Mouse (Mus musculus) hematopoietic stem cell, adult 5-6 weeks (primary cell): ENCODE data around the gene Ap1g2. TPM values are rescaled to one million over a fixed set of nuclear protein-coding genes. Genes with fewer than 3 reads are reported as not detected.
A peak's percentile ranks its signal among the peaks of the same experiment; 100 is the strongest.

ENCODE experiments used
- ATAC-seq, 2 experiments: fragments of 125-278 bp in 1 of 2; replicated peaks in 1 of 2; 2 replicates each; pipeline ENCODE4 v1.8.0; 2016 to 2017; ENCODE audit warnings: inconsistent platforms in 2 of 2, mild to moderate bottlenecking in 2 of 2, moderate number of reproducible peaks in 2 of 2, low read depth in 1 of 2, moderate TSS enrichment in 1 of 2; ENCODE audit not compliant: low FRiP score in 2 of 2, poor library complexity in 2 of 2, severe bottlenecking in 2 of 2, insufficient read depth in 1 of 2, low TSS enrichment in 1 of 2
- total RNA-seq: library from RNA; stranded (forward); fragments of 172-1452, 232-1000 nt; gene quantifications from 2 replicates; pipeline ENCODE4 v1.2.3, GENCODE M21; 2017

Ap1g2 gene
- 17.2 and 23.9 TPM in 2 replicates for total RNA-seq

GRCm38 (mm10) chr14:55105836-55106809, at the start of gene Ap1g2:
Gene Ap1g2 (minus strand): TSS chr14:55106593.
- ATAC-seq: peak; percentile 79 to 82

- ATAC-seq: no peak
Measured at GRCm38 (mm10) chr14:55152951-55153481, 46.6 kb upstream of the Ap1g2 start.

GRCm38 (mm10) chr14:55152174-55152573, 45.8 kb upstream of the Ap1g2 start:
- ATAC-seq: no peak

- no peak for ATAC-seq
Measured at GRCm38 (mm10) chr14:55150985-55151384, 44.6 kb upstream of the Ap1g2 start.

- ATAC-seq: no peak
Measured at GRCm38 (mm10) chr14:55149041-55149440, 42.6 kb upstream of the Ap1g2 start.

GRCm38 (mm10) chr14:55148363-55148915, 42.0 kb upstream of the Ap1g2 start:
- ATAC-seq: peak in 1 of 2 experiments; percentile 48; a peak in 1 of 4 replicates

- peak; percentile 39 to 52 for ATAC-seq
Measured at GRCm38 (mm10) chr14:55146829-55147401, 40.5 kb upstream of the Ap1g2 start.

- no peak for ATAC-seq
Measured at GRCm38 (mm10) chr14:55146324-55146723, 39.9 kb upstream of the Ap1g2 start.

- peak; percentile 69 to 72; a peak in 3 of 4 replicates for ATAC-seq
Measured at GRCm38 (mm10) chr14:55139313-55139712, 32.9 kb upstream of the Ap1g2 start.

- ATAC-seq: no peak
Measured at GRCm38 (mm10) chr14:55135676-55136075, 29.3 kb upstream of the Ap1g2 start.

- ATAC-seq: no peak
Measured at GRCm38 (mm10) chr14:55126521-55126920, 20.1 kb upstream of the Ap1g2 start.

- no peak for ATAC-seq
Measured at GRCm38 (mm10) chr14:55125711-55126110, 19.3 kb upstream of the Ap1g2 start.

- ATAC-seq: no peak
Measured at GRCm38 (mm10) chr14:55122359-55122758, 16.0 kb upstream of the Ap1g2 start.

GRCm38 (mm10) chr14:55121947-55122346, 15.6 kb upstream of the Ap1g2 start:
- peak; percentile 80 to 84 for ATAC-seq

GRCm38 (mm10) chr14:55119421-55120134, 13.2 kb upstream of the Ap1g2 start:
- no peak for ATAC-seq

GRCm38 (mm10) chr14:55118852-55119251, 12.5 kb upstream of the Ap1g2 start:
- no peak for ATAC-seq

- no peak for ATAC-seq
Measured at GRCm38 (mm10) chr14:55116425-55117200, 10.2 kb upstream of the Ap1g2 start, which contains the start of gene Jph4. Gene Jph4 (minus strand): TSS chr14:55116935.
